In genomic region chr14:22874584-22874983, GRCm38 (mm10) we compare ENCODE assay signal across 32 mouse cellular contexts.
"Had no signal": no experiment of that assay in that cellular context is flagged by ENCODE, and none has a peak within 500 bp of the region (broad histone marks: within the 10 kb centered on the region; RNA-seq: fewer than 3 reads in every experiment).

No protein-coding gene starts in this region.

- H3K9me3 ChIP-seq: limb, embryonic 10.5 days; limb, embryonic 12.5 days; limb, embryonic 13.5 days; limb, embryonic 15.5 days; liver, embryonic 12.5 days; liver, embryonic 13.5 days; liver, embryonic 15.5 days; lung, embryonic 15.5 days; megakaryocyte, embryonic 14.5 days; midbrain, embryonic 10.5 days; midbrain, embryonic 12.5 days; midbrain, embryonic 13.5 days; midbrain, embryonic 15.5 days; neural tube, embryonic 12.5 days; neural tube, embryonic 13.5 days had no signal

- DNase-seq: left cerebral cortex, postnatal 4 days; liver; liver, embryonic 13.5 days; liver, postnatal 0 days; lung, adult 18-20 months; lung, embryonic 14.5 days; lung, postnatal 10 days; lung, postnatal 14 days; lung, postnatal 36 days; lung, postnatal 4 days; midbrain, embryonic 14.5 days had no signal

- H3K27me3 ChIP-seq: limb, embryonic 12.5 days; limb, embryonic 13.5 days; limb, embryonic 15.5 days; liver, embryonic 12.5 days; liver, embryonic 13.5 days; liver, embryonic 15.5 days; lung, embryonic 15.5 days; megakaryocyte, embryonic 14.5 days; midbrain, embryonic 12.5 days; midbrain, embryonic 13.5 days; midbrain, embryonic 15.5 days; neural tube, embryonic 12.5 days; neural tube, embryonic 13.5 days had no signal

- H3K4me3 ChIP-seq: limb, embryonic 10.5 days; limb, embryonic 12.5 days; limb, embryonic 13.5 days; limb, embryonic 15.5 days; liver, embryonic 12.5 days; liver, embryonic 13.5 days; liver, embryonic 15.5 days; lung, embryonic 15.5 days; megakaryocyte, embryonic 14.5 days; midbrain, embryonic 10.5 days; midbrain, embryonic 12.5 days; midbrain, embryonic 13.5 days; midbrain, embryonic 15.5 days; myocyte; neural tube, embryonic 12.5 days; neural tube, embryonic 13.5 days had no signal

- H3K4me1 ChIP-seq: limb, embryonic 12.5 days; limb, embryonic 15.5 days; liver, embryonic 12.5 days; liver, embryonic 13.5 days; liver, embryonic 15.5 days; lung, embryonic 15.5 days; megakaryocyte, embryonic 14.5 days; midbrain, embryonic 10.5 days; midbrain, embryonic 12.5 days; midbrain, embryonic 13.5 days; midbrain, embryonic 15.5 days had no signal

- H3K4me2 ChIP-seq: limb, embryonic 12.5 days; limb, embryonic 13.5 days; limb, embryonic 15.5 days; liver, embryonic 11.5 days; liver, embryonic 12.5 days; liver, embryonic 13.5 days; liver, embryonic 15.5 days; lung, embryonic 14.5 days; lung, embryonic 15.5 days; midbrain, embryonic 11.5 days; midbrain, embryonic 12.5 days; midbrain, embryonic 13.5 days; midbrain, embryonic 15.5 days; neural tube, embryonic 12.5 days; neural tube, embryonic 13.5 days had no signal

- H3K27ac ChIP-seq: limb, embryonic 10.5 days; limb, embryonic 12.5 days; limb, embryonic 13.5 days; limb, embryonic 15.5 days; liver, embryonic 12.5 days; liver, embryonic 13.5 days; liver, embryonic 14.5 days; liver, embryonic 15.5 days; lung, embryonic 15.5 days; macrophage; midbrain, embryonic 10.5 days; midbrain, embryonic 12.5 days; midbrain, embryonic 13.5 days; midbrain, embryonic 15.5 days; neural tube, embryonic 12.5 days; neural tube, embryonic 13.5 days had no signal

- H3K36me3 ChIP-seq: limb, embryonic 10.5 days; limb, embryonic 12.5 days; limb, embryonic 13.5 days; limb, embryonic 15.5 days; liver, embryonic 12.5 days; liver, embryonic 13.5 days; liver, embryonic 15.5 days; lung, embryonic 15.5 days; midbrain, embryonic 10.5 days; midbrain, embryonic 12.5 days; midbrain, embryonic 13.5 days; midbrain, embryonic 15.5 days; neural tube, embryonic 12.5 days; neural tube, embryonic 13.5 days had no signal

- H3K9ac ChIP-seq: limb, embryonic 12.5 days; limb, embryonic 13.5 days; limb, embryonic 15.5 days; liver, embryonic 12.5 days; liver, embryonic 13.5 days; liver, embryonic 14.5 days; liver, embryonic 15.5 days; liver, postnatal 0 days; lung, embryonic 14.5 days; lung, embryonic 15.5 days; midbrain, embryonic 12.5 days; midbrain, embryonic 13.5 days; midbrain, embryonic 15.5 days; neural tube, embryonic 12.5 days; neural tube, embryonic 13.5 days had no signal

- ATAC-seq: liver, embryonic 12.5 days; liver, postnatal 0 days; lung, postnatal 0 days; midbrain, embryonic 13.5 days; midbrain, embryonic 15.5 days; midbrain, embryonic 16.5 days had no signal
